Mouse (Mus musculus) embryonic facial prominence, embryonic 13.5 days (tissue): ENCODE results near the gene Hist2h2be. TPM values are rescaled to one million over a fixed set of nuclear protein-coding genes. Genes with fewer than 3 reads are reported as not detected.

Experiments used
- ATAC-seq: fragments of 200-750 bp; cut with Nextera tagmentation; 2 replicates; pipeline ENCODE4 v1.8.0; 2017; ENCODE audit warnings: low read depth; ENCODE audit not compliant: insufficient number of reproducible peaks, insufficient read depth, low FRiP score, low TSS enrichment
- H3K27ac ChIP-seq: fragments of 300-500 bp; sonication (generic); 2 replicates; pipeline ENCODE4 v1.5.1; 2015; ENCODE audit warnings: moderate library complexity, mild to moderate bottlenecking, inconsistent platforms
- H3K27me3 ChIP-seq: fragments of 300-500 bp; sonication (generic); 2 replicates; pipeline ENCODE4 v1.6.1; 2015; ENCODE audit warnings: mild to moderate bottlenecking, inconsistent platforms
- H3K36me3 ChIP-seq: fragments of 300-500 bp; sonication (generic); 2 replicates; pipeline ENCODE4 v1.6.1; 2015; ENCODE audit warnings: mild to moderate bottlenecking, inconsistent platforms
- H3K4me1 ChIP-seq: fragments of 300-500 bp; sonication (generic); 2 replicates; pipeline ENCODE4 v1.6.1; 2015; ENCODE audit warnings: inconsistent platforms
- H3K4me2 ChIP-seq: fragments of 300-500 bp; sonication (generic); 2 replicates; pipeline ENCODE4 v1.6.1; 2015; ENCODE audit warnings: moderate library complexity, mild to moderate bottlenecking, inconsistent platforms
- H3K4me3 ChIP-seq: fragments of 300-500 bp; sonication (generic); 2 replicates; pipeline ENCODE4 v1.5.1; 2015; ENCODE audit warnings: mild to moderate bottlenecking, inconsistent platforms
- H3K9ac ChIP-seq: fragments of 300-500 bp; sonication (generic); 2 replicates; pipeline ENCODE4 v1.6.1; 2015; ENCODE audit warnings: mild to moderate bottlenecking, inconsistent platforms
- H3K9me3 ChIP-seq: fragments of 300-500 bp; sonication (generic); 2 replicates; pipeline ENCODE4 v1.6.1; 2016; ENCODE audit warnings: inconsistent platforms
- WGBS: fragments of 180-500 bp; shearing (Covaris S2); methylation state at CpG from one replicate; pipeline ENCODE4 v1.1.7; 2015; ENCODE audit warnings: mixed read lengths; 5-methylcytosine and 5-hydroxymethylcytosine counted together
- polyA plus RNA-seq: library from polyadenylated mRNA; unstranded; fragments of >200 nt; fragmentation: Nextera tagmentation; extraction: Ambion mirVana; gene quantifications from 2 replicates; pipeline ENCODE4 v1.2.1, GENCODE M21; 2015

Hist2h2be gene
- polyA plus RNA-seq, 1 experiment from 2014 or later: 8.7 TPM

DNA sequence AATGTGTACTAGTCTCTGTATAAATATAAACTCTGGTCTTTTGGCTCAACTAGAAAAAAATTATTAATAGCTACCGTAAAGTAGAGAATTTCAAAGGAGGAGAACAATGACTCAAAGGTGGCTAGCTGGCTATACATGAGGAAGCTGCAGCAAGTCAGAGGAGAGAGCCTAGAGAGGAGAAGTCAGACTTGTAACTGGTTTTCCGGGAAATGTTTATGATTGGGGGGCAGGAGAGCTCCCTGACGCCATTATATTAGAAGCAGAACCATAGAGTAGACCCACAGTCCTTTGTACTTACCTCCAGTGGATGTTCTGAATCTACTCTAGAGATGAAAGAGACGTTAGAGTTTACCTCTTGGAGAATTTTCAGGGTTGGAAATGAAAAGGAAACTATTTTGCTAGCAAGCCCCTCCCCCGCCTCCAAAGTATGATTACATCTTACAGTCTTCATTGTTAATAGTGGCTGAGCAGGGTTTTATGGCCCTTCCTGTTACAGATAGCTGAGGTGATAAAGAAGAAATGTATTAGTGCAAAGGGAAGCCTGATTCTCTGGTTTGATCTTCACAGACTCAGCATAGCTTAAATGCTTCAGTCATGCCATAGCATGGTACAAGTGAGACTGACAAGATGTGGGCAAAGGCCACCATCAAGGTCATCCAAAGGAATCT lies 35.1 kb downstream of the Hist2h2be start:
- Histone ChIP-seq H3K9me3 (no peaks in the 10 kb centered on the region), H3K36me3 (no peaks in the 10 kb centered on the region), H3K4me3 (no peak overlapping the region), H3K27me3 (no peaks in the 10 kb centered on the region), H3K4me1 (peaks cover under 1% of the 10 kb centered on the region; the same call in 1 of the 2 replicates), H3K27ac (no peak overlapping the region), H3K9ac (no peak overlapping the region), H3K4me2 (no peak overlapping the region)
- ATAC-seq: no peak
- WGBS: 70% methylated on average over 5 of the region's 5 CpGs

- no peaks in the 10 kb centered on the region for H3K9me3 ChIP-seq
- H3K4me3 ChIP-seq: no peak overlapping the region
- H3K27ac ChIP-seq: no peak overlapping the region
- no peak for ATAC-seq
- WGBS: 73% methylated on average over 3 of the region's 3 CpGs
- peaks cover 6% of the 10 kb centered on the region for H3K4me1 ChIP-seq
- H3K4me2 ChIP-seq: no peak overlapping the region
- no peaks in the 10 kb centered on the region for H3K36me3 ChIP-seq
- H3K27me3 ChIP-seq: no peaks in the 10 kb centered on the region
- H3K9ac ChIP-seq: no peak overlapping the region
These were observed 36.3 kb downstream of the Hist2h2be start for GRCm38 (mm10) chr3:96257190-96257589.

GRCm38 (mm10) chr3:96260220-96260619 lies 39.3 kb downstream of the Hist2h2be start:
- ATAC-seq: no peak
- no peaks in the 10 kb centered on the region for H3K36me3 ChIP-seq
- H3K27me3 ChIP-seq: no peaks in the 10 kb centered on the region
- peaks cover 23% of the 10 kb centered on the region for H3K4me1 ChIP-seq
- H3K27ac ChIP-seq: no peak overlapping the region
- no peak overlapping the region for H3K4me3 ChIP-seq
- H3K9me3 ChIP-seq: no peaks in the 10 kb centered on the region
- H3K4me2 ChIP-seq: no peak overlapping the region
- 84% methylated on average over 5 of the region's 5 CpGs for WGBS
- no peak overlapping the region for H3K9ac ChIP-seq

DNA sequence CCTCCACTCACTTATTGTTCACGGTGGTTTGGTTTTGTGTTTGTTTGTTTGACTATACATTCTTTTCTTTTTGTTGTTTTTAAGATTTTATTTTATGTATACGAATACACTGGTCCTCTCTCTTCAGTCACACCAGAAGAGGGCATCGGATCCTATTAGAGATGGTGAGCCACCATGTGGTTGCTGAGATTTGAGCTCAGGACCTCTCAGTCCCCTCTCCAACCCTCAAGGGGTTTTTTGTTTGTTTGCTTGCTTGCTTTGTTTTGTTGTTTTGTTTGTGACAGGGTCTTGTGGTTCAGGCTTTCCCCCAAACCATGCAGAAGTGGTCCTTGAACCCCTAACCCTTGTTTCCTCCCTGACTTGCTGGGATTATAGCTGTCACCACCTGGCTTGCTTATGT lies 40.7 kb downstream of the Hist2h2be start:
- H3K9me3 ChIP-seq: no peaks in the 10 kb centered on the region
- peak overlapping the region; percentile 62 for H3K4me3 ChIP-seq
- H3K36me3 ChIP-seq: no peaks in the 10 kb centered on the region
- WGBS: 47% methylated on average over 3 of the region's 3 CpGs
- ATAC-seq: no peak
- peak overlapping the region; percentile 87 for H3K9ac ChIP-seq
- peaks cover 23% of the 10 kb centered on the region for H3K4me1 ChIP-seq
- H3K4me2 ChIP-seq: peak overlapping the region; percentile 76
- peak overlapping the region; percentile 99 for H3K27ac ChIP-seq
- H3K27me3 ChIP-seq: no peaks in the 10 kb centered on the region

DNA sequence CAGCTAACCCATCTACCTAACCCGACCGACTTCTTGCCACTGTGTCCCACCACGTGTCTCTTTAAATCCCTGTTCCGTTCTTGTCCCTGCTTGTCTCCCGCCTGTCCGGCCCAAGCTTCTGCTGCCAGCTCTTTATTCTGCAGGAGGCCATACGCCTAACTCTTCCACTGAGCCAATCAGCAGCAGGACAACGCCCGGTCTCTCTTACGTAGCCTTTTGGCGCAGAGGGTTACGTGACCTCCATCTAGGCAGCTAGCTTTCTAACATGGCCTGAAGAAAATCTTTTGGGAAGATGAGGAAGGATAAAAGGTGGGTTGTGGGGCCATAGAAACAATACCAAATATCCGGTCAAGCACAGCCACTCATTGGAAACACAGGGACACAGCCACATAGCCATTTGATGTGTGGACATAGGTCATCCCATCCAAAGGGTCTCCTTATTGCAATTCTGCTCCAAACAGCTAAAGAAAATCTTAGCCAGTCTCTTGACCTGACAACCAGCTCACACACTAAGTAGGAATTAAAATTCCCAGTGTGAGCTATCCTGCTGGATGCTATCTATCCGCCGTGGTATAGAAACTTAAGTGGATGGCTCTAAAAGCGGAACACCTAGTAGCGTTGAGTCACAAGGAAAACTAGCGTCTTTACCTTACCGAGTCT lies 41.4 kb downstream of the Hist2h2be start:
- peak overlapping the region; percentile 62 for H3K4me3 ChIP-seq
- H3K4me2 ChIP-seq: peak overlapping the region; percentile 76
- peak overlapping the region; percentile 99 for H3K27ac ChIP-seq
- no peaks in the 10 kb centered on the region for H3K27me3 ChIP-seq
- H3K9ac ChIP-seq: peak overlapping the region; percentile 87
- peaks cover 29% of the 10 kb centered on the region for H3K4me1 ChIP-seq
- 0 out of 2 replicates have a peak, but pooled peaks have one; percentile 50 for ATAC-seq
- H3K9me3 ChIP-seq: no peaks in the 10 kb centered on the region
- under 1% methylated on average over 19 of the region's 19 CpGs for WGBS
- H3K36me3 ChIP-seq: no peaks in the 10 kb centered on the region

DNA sequence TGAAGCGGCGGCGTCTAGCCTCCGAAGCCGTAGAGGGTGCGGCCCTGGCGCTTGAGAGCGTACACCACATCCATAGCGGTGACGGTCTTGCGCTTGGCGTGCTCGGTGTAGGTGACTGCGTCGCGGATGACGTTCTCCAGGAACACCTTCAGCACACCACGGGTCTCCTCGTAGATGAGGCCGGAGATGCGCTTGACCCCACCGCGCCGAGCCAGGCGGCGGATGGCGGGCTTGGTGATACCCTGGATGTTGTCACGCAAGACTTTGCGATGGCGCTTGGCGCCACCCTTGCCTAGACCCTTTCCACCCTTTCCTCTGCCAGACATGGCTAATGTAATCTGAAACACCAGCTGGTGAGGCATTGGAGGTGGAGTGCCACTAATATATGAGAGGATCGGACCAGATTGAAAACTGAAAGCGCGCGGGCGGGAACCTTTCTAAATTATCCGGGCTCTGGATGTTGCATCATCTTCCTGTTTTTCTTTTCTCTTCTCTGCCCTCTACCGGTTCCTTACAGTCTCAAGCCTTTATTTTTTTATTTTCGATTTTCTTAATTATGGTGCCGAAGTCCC lies 42.1 kb downstream of the Hist2h2be start, which contains the start of gene Hist2h4:
Hist2h4 (minus strand) TSS at position 333 of the 572 bp plus-strand sequence.
- under 1% methylated on average over 40 of the region's 40 CpGs for WGBS

DNA sequence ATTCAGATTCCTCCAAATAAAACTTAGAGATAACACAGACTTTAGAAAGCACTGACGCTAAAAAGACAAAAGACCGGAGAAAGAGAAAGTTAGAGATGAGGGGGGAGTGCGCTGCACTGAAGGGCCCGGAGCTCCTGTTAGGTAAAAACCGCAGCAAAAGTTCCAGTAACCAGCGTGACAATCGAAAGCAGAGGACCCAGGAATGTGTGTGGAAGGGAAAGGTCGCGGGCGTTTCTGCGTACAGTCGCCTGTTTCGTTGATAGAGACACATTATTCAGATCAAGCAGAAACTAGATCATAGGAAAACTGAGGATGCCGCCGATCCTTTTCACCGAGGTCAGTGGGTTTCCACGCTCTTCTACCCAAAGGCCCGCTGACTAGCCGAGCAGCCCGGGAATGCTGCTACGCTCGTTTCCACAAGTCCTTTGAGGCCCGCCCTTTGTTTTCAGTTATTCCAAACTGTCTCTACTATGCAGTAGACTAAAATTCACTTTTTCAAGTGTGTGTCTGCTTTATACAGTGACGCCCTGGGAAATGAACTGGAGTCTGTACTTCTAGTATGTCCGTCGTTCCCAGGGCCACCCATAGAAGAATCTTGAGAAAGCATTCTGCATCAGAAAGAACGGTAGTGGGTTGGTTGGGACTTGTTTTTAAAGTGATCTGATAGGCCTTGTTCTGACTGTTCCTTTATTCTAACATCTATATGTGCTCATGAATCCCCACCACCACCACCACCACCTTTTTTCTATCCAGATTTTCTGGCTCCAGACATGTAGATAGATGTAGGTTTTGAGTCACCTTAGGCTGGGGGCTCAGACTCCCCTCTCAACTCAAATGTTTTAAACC lies 42.9 kb downstream of the Hist2h2be start:
- Histone ChIP-seq H3K4me1 (peaks cover 38% of the 10 kb centered on the region), H3K9ac (peak overlapping the region; percentile 83), H3K36me3 (no peaks in the 10 kb centered on the region), H3K4me3 (peak overlapping the region; percentile 62), H3K27ac (peak overlapping the region; percentile 99), H3K4me2 (peak overlapping the region; percentile 76), H3K9me3 (no peaks in the 10 kb centered on the region), H3K27me3 (no peaks in the 10 kb centered on the region)
- ATAC-seq: no peak
- WGBS: 6% methylated on average over 27 of the region's 27 CpGs

More for the DNA sequence above, 42.1 kb downstream of the Hist2h2be start, which contains the start of gene Hist2h4:
- Histone ChIP-seq H3K4me3 (peak within 1 kb of the TSS; percentile 62), H3K9me3 (no peaks in the 10 kb centered on the region), H3K27ac (peak within 1 kb of the TSS; percentile 99), H3K4me2 (peak within 1 kb of the TSS; percentile 76), H3K36me3 (no peaks in the 10 kb centered on the region), H3K4me1 (peaks cover 36% of the 10 kb centered on the region), H3K9ac (peak within 1 kb of the TSS; percentile 87), H3K27me3 (no peaks in the 10 kb centered on the region)
- peak; percentile 83 for ATAC-seq

DNA sequence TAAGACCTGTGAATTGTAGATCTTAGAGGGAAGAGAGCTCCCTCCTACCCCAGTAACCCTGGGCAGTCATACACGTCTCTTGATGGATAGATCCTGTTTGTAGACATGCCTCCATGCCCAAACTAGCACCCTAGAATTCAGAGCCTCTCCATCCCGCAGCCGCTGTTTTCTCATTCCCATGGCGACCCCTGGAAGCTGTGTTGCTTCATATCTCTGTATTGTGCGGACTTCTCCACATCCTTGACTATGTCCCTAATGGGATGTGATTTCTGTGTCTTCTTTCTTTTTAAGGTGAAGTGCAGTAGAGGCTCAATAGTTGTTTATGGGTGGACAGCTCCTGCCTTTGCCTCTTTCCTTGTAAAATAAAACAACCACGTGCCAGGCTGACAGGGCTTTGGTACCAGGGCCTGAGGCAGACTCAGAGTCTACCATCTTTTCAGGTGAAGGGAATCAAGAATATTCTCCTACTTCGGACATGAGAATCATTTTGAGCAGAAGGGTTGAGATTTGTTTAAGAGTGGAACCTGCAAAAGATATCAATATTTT lies 43.6 kb downstream of the Hist2h2be start:
- H3K9me3 ChIP-seq: no peaks in the 10 kb centered on the region
- peak overlapping the region; percentile 83 for H3K9ac ChIP-seq
- H3K27ac ChIP-seq: peak overlapping the region; percentile 99
- peaks cover 38% of the 10 kb centered on the region for H3K4me1 ChIP-seq
- ATAC-seq: no peak
- H3K4me3 ChIP-seq: peak overlapping the region; percentile 62
- no peaks in the 10 kb centered on the region for H3K36me3 ChIP-seq
- H3K27me3 ChIP-seq: no peaks in the 10 kb centered on the region
- H3K4me2 ChIP-seq: peak overlapping the region; percentile 76
- 74% methylated on average over 7 of the region's 7 CpGs for WGBS

DNA sequence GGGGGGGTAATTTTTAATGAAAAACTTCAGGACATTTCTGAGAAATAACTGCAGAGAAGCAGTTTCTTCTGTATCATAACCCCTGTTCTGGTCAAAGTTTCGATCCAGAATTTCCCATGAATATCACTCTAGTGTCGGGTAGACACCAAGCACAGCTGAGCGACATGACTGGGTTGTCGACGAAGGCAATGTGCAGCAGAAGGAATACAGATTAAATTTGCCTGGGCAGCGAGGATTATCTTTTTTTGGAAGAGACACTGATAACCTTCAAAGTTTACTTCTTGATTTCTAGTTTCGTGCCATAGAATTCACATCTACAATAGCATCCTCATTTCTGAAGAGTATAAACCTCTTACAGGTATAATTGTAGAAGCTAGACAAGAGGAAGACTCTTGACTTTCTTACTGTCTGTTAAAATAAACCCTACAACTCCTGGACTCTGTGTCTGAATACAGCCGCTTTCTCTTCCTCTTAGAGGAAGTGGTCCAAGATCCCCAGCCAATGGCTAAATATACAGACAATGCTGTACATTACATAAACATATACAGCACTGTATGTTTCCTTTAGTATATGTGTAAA lies 45.3 kb downstream of the Hist2h2be start:
- H3K36me3 ChIP-seq: no peaks in the 10 kb centered on the region
- no peak overlapping the region for H3K4me2 ChIP-seq
- peak overlapping the region; percentile 11; the same call in 1 of the 2 replicates for H3K27ac ChIP-seq
- H3K4me3 ChIP-seq: no peak overlapping the region
- H3K4me1 ChIP-seq: peaks cover 42% of the 10 kb centered on the region
- no peaks in the 10 kb centered on the region for H3K9me3 ChIP-seq
- ATAC-seq: no peak
- no peak overlapping the region for H3K9ac ChIP-seq
- H3K27me3 ChIP-seq: no peaks in the 10 kb centered on the region
- WGBS: 86% methylated on average over 8 of the region's 8 CpGs

- Histone ChIP-seq H3K36me3 (no peaks in the 10 kb centered on the region), H3K9me3 (no peaks in the 10 kb centered on the region), H3K4me1 (peaks cover 33% of the 10 kb centered on the region), H3K27me3 (no peaks in the 10 kb centered on the region), H3K27ac (peak overlapping the region; percentile 97), H3K4me2 (peak overlapping the region; percentile 87), H3K4me3 (no peak overlapping the region), H3K9ac (no peak overlapping the region)
- 69% methylated on average over 4 of the region's 4 CpGs for WGBS
- no peak for ATAC-seq
These were observed 46.6 kb downstream of the Hist2h2be start for GRCm38 (mm10) chr3:96267541-96267940.
